ENCODE assay signal across 8 mouse cellular contexts in genomic region chr11:97309451-97309836, GRCm38 (mm10). TPM values are rescaled to one million over a fixed set of nuclear protein-coding genes. Genes with fewer than 3 reads are reported as not detected.
DNase-seq lines count a peak whose midpoint lies in the region; ATAC-seq and TF ChIP-seq lines count a peak whose summit lies in the region.

No protein-coding gene starts in this region.

- no peak for TF ChIP-seq POLR2A in testis, adult 2 months (IDR thresholded peaks at IDR 0.05; ENCODE audit: control insufficient read depth, low read depth, low read length)

- H3K36me3 ChIP-seq in hindbrain, embryonic 14.5 days (replicated peaks; ENCODE audit: control insufficient read depth, insufficient read depth) = no peaks in the 10 kb centered on the region
- H3K36me3 ChIP-seq in testis, adult 2 months (ENCODE audit: control insufficient read depth, insufficient read depth, low read length) = no peaks in the 10 kb centered on the region

- no peak for TF ChIP-seq CTCF in testis, adult 2 months (IDR thresholded peaks at IDR 0.05; ENCODE audit: control insufficient read depth, insufficient read depth, insufficient replicate concordance, low read depth, low read length)

- no peaks in the 10 kb centered on the region for H3K27me3 ChIP-seq in hindbrain, embryonic 14.5 days (ENCODE audit: control insufficient read depth, insufficient read depth, low read length)
- peaks cover 2% of the 10 kb centered on the region; the same call in 1 of the 2 replicates for H3K27me3 ChIP-seq in testis, adult 2 months (ENCODE audit: control insufficient read depth, insufficient read depth, low read length)

- H3K4me2 ChIP-seq in hindbrain, embryonic 14.5 days (replicated peaks) = peak overlapping the region; percentile 75

- ATAC-seq in hindbrain, embryonic 14.5 days (ENCODE audit: low FRiP score) = no peak
- ATAC-seq in megakaryocyte-erythroid progenitor cell, adult 5-6 weeks (replicated peaks; ENCODE audit: low FRiP score, low TSS enrichment, poor library complexity, severe bottlenecking) = peak; percentile 50; the same call in 1 of the 2 replicates

- no peak overlapping the region for H3K27ac ChIP-seq in hindbrain, embryonic 14.5 days
- peak overlapping the region; percentile 73 for H3K27ac ChIP-seq in testis, adult 2 months (ENCODE audit: control insufficient read depth, insufficient read depth, low read depth, low read length)

- WGBS in hindbrain, embryonic 14.5 days = 5% methylated on average over 9 of the region's 9 CpGs

- DNase-seq in right cerebral cortex, postnatal 25 days = peak; percentile 21
- no peak for DNase-seq in right cerebral cortex, postnatal 4 days
- DNase-seq in cerebellum, adult 18-20 months = peak; percentile 56 to 64
- peak; percentile 86 for DNase-seq in gastrocnemius, adult 18-20 months (ENCODE audit: low spot score)
- no peak for DNase-seq in hindbrain, embryonic 14.5 days (ENCODE audit: low spot score)
- DNase-seq in left cerebral cortex, postnatal 14 days (ENCODE audit: low spot score in 2 of 2) = peak; percentile 30 to 39

- no peaks in the 10 kb centered on the region for H3K9me3 ChIP-seq in hindbrain, embryonic 14.5 days (ENCODE audit: control insufficient read depth, low read length)

- peak overlapping the region; percentile 35 for H3K4me3 ChIP-seq in hindbrain, embryonic 14.5 days (replicated peaks; ENCODE audit: low read length)
- H3K4me3 ChIP-seq in testis, adult 2 months (ENCODE audit: control insufficient read depth, low read depth, low read length) = peak overlapping the region; percentile 69

- intact Hi-C loops in left cerebral cortex, postnatal 14 days (cut with DNase I) = no loop called here

- peak overlapping the region; percentile 57 for H3K9ac ChIP-seq in hindbrain, embryonic 14.5 days

- peaks cover 19% of the 10 kb centered on the region for H3K4me1 ChIP-seq in hindbrain, embryonic 14.5 days (replicated peaks; ENCODE audit: control insufficient read depth, insufficient read depth, low read length)
- H3K4me1 ChIP-seq in testis, adult 2 months (ENCODE audit: control insufficient read depth, insufficient read depth, low read length) = peaks cover 14% of the 10 kb centered on the region

RNA-seq across cellular contexts. Expression of gene Mrpl45, which starts 6.1 kb away (rescaled TPM):
- total RNA-seq in gastrocnemius, adult 18-20 months (2021) = 10 to 100 TPM; 33.6 to 39.0 TPM
- polyA plus RNA-seq in hindbrain, embryonic 14.5 days (2014; fragmentation: Nextera tagmentation; extraction: Ambion mirVana) = 32.8 and 37.3 TPM in 2 replicates
- total RNA-seq in left cerebral cortex, postnatal 14 days (2021) = 10 to 100 TPM; 18.2 to 20.7 TPM
- total RNA-seq in megakaryocyte-erythroid progenitor cell, adult 5-6 weeks (2014; fragmentation: Nextera tagmentation) = 38.2 and 48.4 TPM in 2 replicates
- 23.2 and 34.7 TPM in 2 replicates for total RNA-seq in megakaryocyte-erythroid progenitor cell, adult 5-6 weeks (2017)
- polyA plus RNA-seq in testis, adult 2 months (2012; rRNA removed) = 8.7 and 9.0 TPM in 2 replicates

RNA-seq across cellular contexts. Expression of gene Npepps, which starts 29.0 kb away (rescaled TPM):
- total RNA-seq in gastrocnemius, adult 18-20 months (2021) = 10 to 100 TPM; 56.4 to 67.9 TPM
- 132 and 144 TPM in 2 replicates for polyA plus RNA-seq in hindbrain, embryonic 14.5 days (2014; fragmentation: Nextera tagmentation; extraction: Ambion mirVana)
- total RNA-seq in left cerebral cortex, postnatal 14 days (2021) = 100 to 1,000 TPM; 134 to 144 TPM
- 32.5 and 34.5 TPM in 2 replicates for total RNA-seq in megakaryocyte-erythroid progenitor cell, adult 5-6 weeks (2014; fragmentation: Nextera tagmentation)
- 19.8 and 25.0 TPM in 2 replicates for total RNA-seq in megakaryocyte-erythroid progenitor cell, adult 5-6 weeks (2017)
- 43.5 and 50.1 TPM in 2 replicates for polyA plus RNA-seq in testis, adult 2 months (2012; rRNA removed)

RNA-seq across cellular contexts. Expression of gene Gpr179, which starts 42.4 kb away (rescaled TPM):
- total RNA-seq in gastrocnemius, adult 18-20 months (2021) = under 1 TPM in 1 of 2 experiments, not detected in 1; 0.02 TPM
- 0.23 and 0.50 TPM in 2 replicates for polyA plus RNA-seq in hindbrain, embryonic 14.5 days (2014; fragmentation: Nextera tagmentation; extraction: Ambion mirVana)
- total RNA-seq in left cerebral cortex, postnatal 14 days (2021) = under 1 TPM; 0.18 to 0.19 TPM
- total RNA-seq in megakaryocyte-erythroid progenitor cell, adult 5-6 weeks (2014; fragmentation: Nextera tagmentation) = 0.05 TPM in 1 of 2 replicates, not detected in the other
- not detected in 2 replicates for total RNA-seq in megakaryocyte-erythroid progenitor cell, adult 5-6 weeks (2017)
- polyA plus RNA-seq in testis, adult 2 months (2012; rRNA removed) = 0.95 and 0.97 TPM in 2 replicates

RNA-seq across cellular contexts. Expression of gene Socs7, which starts 52.9 kb away (rescaled TPM):
- total RNA-seq in gastrocnemius, adult 18-20 months (2021) = 10 to 100 TPM; 43.0 to 43.5 TPM
- 6.4 and 6.7 TPM in 2 replicates for polyA plus RNA-seq in hindbrain, embryonic 14.5 days (2014; fragmentation: Nextera tagmentation; extraction: Ambion mirVana)
- 10 to 100 TPM; 88.1 to 90.7 TPM for total RNA-seq in left cerebral cortex, postnatal 14 days (2021)
- 6.0 and 15.8 TPM in 2 replicates for total RNA-seq in megakaryocyte-erythroid progenitor cell, adult 5-6 weeks (2014; fragmentation: Nextera tagmentation)
- total RNA-seq in megakaryocyte-erythroid progenitor cell, adult 5-6 weeks (2017) = 9.0 and 11.8 TPM in 2 replicates
- polyA plus RNA-seq in testis, adult 2 months (2012; rRNA removed) = 90.3 and 96.2 TPM in 2 replicates

Comparison
In these comparisons a context has a peak if more than half of its experiments do, and no peak if none do; other contexts are left out.
1. DNase-seq: peak in right cerebral cortex, postnatal 25 days (single experiment), cerebellum, adult 18-20 months (2 of 2), gastrocnemius, adult 18-20 months (single experiment) and left cerebral cortex, postnatal 14 days (2 of 2); none in right cerebral cortex, postnatal 4 days (single experiment) and hindbrain, embryonic 14.5 days (single experiment).